8 mouse cellular contexts compared by ENCODE assay signal in the genomic region with DNA sequence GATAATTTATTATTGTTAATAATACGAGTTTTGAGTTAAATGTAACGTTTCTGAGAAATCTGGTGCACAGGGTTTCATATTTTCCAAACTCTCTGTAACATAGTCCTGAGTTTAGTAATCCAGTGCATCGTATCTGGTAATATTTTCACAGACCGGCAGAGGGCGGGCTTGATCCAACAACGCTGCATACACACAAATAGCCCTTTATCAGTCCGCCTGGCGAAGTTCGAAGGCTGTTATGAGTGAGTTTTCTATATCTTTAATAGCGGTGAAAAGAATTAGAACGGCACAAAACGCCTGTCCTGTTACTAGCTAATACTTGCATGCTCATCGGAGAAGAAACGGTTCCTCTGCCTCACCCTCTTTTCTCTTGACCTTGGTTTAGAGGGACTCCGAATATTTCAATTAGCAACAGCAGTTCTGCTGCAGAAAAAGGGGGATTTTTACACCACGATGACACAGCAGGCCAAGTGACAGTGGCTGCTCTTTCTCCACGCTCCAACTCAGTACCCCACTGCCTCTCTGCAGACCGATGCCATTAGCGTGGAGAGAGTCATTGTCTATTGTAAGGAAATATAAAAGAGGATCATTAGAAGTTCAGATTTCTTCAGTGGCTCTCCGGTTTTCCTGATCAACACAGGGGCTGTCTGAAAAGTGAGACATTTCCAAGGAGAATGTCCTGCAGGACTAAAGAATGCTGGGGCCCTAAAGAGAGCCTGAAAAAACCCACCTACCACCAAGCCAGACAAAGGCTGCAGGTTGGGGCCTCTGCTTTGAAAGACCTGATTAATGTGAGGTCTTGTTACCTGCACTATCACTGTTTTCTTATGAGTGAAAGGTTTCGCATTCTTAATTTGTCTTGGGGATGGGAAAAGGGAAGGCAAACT.
DNase-seq lines count a peak whose midpoint lies in the region; ATAC-seq and TF ChIP-seq lines count a peak whose summit lies in the region.

No protein-coding gene starts in this region.

- peak overlapping the region; percentile 39 for H3K4me2 ChIP-seq in forebrain, postnatal 0 days (ENCODE audit: low read depth)
- H3K4me2 ChIP-seq in lung, embryonic 14.5 days, result peak overlapping the region; percentile 49

- TF ChIP-seq CTCF in forebrain, postnatal 0 days (IDR thresholded peaks at IDR 0.05; ENCODE audit: low read depth), result peak; percentile 86
- peak; percentile 81 for TF ChIP-seq CTCF in lung, embryonic 14.5 days (IDR thresholded peaks at IDR 0.05; ENCODE audit: low read depth)

- H3K36me3 ChIP-seq in forebrain, postnatal 0 days (ENCODE audit: insufficient read depth), result no peaks in the 10 kb centered on the region
- H3K36me3 ChIP-seq in lung, embryonic 14.5 days (ENCODE audit: insufficient read depth), result no peaks in the 10 kb centered on the region

- no peaks in the 10 kb centered on the region for H3K27me3 ChIP-seq in forebrain, postnatal 0 days (ENCODE audit: insufficient read depth, low read length)
- no peaks in the 10 kb centered on the region for H3K27me3 ChIP-seq in lung, embryonic 14.5 days (ENCODE audit: insufficient read depth, low read length)

- peak; percentile 78 for DNase-seq in MN1 (ENCODE audit: low spot score)
- peak; percentile 68 to 82 for DNase-seq in cerebellum, adult 18-20 months
- DNase-seq in forebrain, postnatal 0 days, result peak; percentile 83
- peak; percentile 27 to 82 for DNase-seq in layer of hippocampus, adult 8-10 months (ENCODE audit: low spot score in 2 of 2)
- peak; percentile 90 for DNase-seq in lung, embryonic 14.5 days
- peak; percentile 51 for DNase-seq in ovary, postnatal 14 days (ENCODE audit: low spot score)
- peak; percentile 32 for DNase-seq in yolk sac, embryonic 10.5 days (ENCODE audit: low spot score)

- ATAC-seq in forebrain, postnatal 0 days, result peak; percentile 87
- peak; percentile 93 for ATAC-seq in hematopoietic stem cell, adult 5-6 weeks (replicated peaks in 1 of 2; ENCODE audit: insufficient read depth in 1 of 2, low FRiP score in 2 of 2, low TSS enrichment in 1 of 2, low read depth in 1 of 2, poor library complexity in 2 of 2, severe bottlenecking in 2 of 2)
- ATAC-seq in lung, embryonic 14.5 days (ENCODE audit: insufficient read depth), result peak; percentile 90

- no peaks in the 10 kb centered on the region for H3K4me1 ChIP-seq in forebrain, postnatal 0 days (ENCODE audit: insufficient read depth)
- no peaks in the 10 kb centered on the region for H3K4me1 ChIP-seq in lung, embryonic 14.5 days (ENCODE audit: insufficient read depth)

- H3K4me3 ChIP-seq in forebrain, postnatal 0 days (ENCODE audit: low read depth, low read length), result peak overlapping the region; percentile 22
- 0 out of 2 replicates have a peak overlapping the region, but pooled peaks have one; percentile 13 for H3K4me3 ChIP-seq in lung, embryonic 14.5 days (ENCODE audit: low read depth, low read length)

- peak overlapping the region; percentile 31; the same call in 1 of the 2 replicates for H3K9ac ChIP-seq in forebrain, postnatal 0 days
- H3K9ac ChIP-seq in lung, embryonic 14.5 days, result 0 out of 2 replicates have a peak overlapping the region, but pooled peaks have one; percentile 25

- no peak overlapping the region for H3K27ac ChIP-seq in forebrain, postnatal 0 days (ENCODE audit: low read depth, low read length)
- no peak overlapping the region for H3K27ac ChIP-seq in lung, embryonic 14.5 days (ENCODE audit: low read depth)

- WGBS in forebrain, postnatal 0 days, result 4% methylated on average over 21 of the region's 21 CpGs
- 16% methylated on average over 21 of the region's 21 CpGs for WGBS in lung, embryonic 14.5 days

- no peaks in the 10 kb centered on the region for H3K9me3 ChIP-seq in forebrain, postnatal 0 days (ENCODE audit: low read length)
- no peaks in the 10 kb centered on the region for H3K9me3 ChIP-seq in lung, embryonic 14.5 days (ENCODE audit: low read depth, low read length)

Comparison
In these comparisons a context has a peak if more than half of its experiments do, and no peak if none do; other contexts are left out.
1. DNase-seq: peak in every context shown above with its lines; median percentile 90 in lung, embryonic 14.5 days; 83 in forebrain, postnatal 0 days; 78 in MN1; 75 in cerebellum, adult 18-20 months; 54 in layer of hippocampus, adult 8-10 months; 51 in ovary, postnatal 14 days; 32 in yolk sac, embryonic 10.5 days.